Mouse (Mus musculus) testis, postnatal 10 days (tissue): Measurements from ENCODE around the gene Olfr868.
A peak's percentile ranks its signal among the peaks of the same experiment; 100 is the strongest.

Experiments
- DNase-seq: peaks from one replicate; pipeline ENCODE4 v3.0.0; 2021; ENCODE audit warnings: low spot score

The Olfr868 gene

GRCm38 (mm10) chr9:20098326-20098725, at the start of gene Olfr868:
Gene Olfr868, plus strand, starts transcription at chr9:20098626.
- no peak for DNase-seq

- no peak for DNase-seq
Observed at GRCm38 (mm10) chr9:20057462-20057861, 41.0 kb upstream of the Olfr868 start, which contains the start of gene Olfr867. Gene Olfr867, minus strand, starts transcription at chr9:20057562.

GRCm38 (mm10) chr9:20070236-20070635, 28.2 kb upstream of the Olfr868 start:
- no peak for DNase-seq

DNA sequence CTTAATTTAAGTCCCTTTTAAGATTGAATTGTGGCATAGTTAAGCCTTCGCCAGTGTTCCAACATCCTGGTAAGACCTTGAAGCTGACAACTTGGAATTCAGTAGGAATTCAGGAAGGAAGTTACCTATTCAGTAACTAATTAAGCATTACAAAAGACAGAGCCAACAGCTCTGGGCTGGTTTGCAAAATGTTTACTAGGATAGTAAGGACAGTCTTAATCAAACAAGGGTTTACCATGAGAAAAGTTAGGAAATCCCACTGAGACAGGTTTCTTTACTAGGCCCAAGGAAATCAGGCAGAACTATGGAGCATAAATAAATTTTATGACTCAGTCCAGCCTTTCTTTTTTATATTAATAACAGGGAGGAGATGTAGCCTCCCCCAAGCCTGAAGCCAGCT, 27.1 kb upstream of the Olfr868 start:
- no peak for DNase-seq

DNA sequence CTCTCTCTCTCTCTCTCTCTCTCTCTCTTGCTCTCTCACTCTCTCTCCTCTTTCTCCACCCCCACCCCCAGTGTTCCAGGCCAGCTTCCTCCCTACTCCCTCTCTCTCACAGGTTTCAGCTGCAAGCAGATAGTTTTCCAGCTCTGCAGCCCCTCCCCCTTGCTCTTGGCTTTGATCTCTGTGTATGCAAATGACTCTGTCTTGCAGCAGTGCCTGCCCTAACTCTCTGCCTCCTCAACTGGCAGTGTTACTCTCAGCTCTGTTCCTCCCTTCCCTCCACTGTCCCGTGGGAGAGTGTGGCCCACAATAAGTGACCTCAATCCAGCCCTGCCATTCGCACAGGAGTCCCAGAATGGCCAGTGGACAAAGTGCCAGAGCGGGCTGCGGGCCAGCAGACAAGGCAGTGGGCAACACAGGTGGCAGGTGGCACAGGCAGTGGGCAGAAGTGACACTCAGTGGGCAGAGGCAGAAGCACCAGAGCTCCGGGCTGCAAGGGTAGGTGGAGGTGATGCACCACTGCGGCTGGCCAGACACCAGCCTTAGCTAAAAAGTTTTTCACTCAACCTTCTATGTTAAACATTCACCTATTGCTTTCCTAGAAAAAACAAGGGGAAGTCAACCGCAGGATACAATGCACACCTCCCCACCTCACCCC, 24.8 kb upstream of the Olfr868 start:
- DNase-seq: peak; percentile 38

- no peak for DNase-seq
Observed at GRCm38 (mm10) chr9:20128709-20129108, 30.3 kb downstream of the Olfr868 start, which contains the start of gene Olfr869. Gene Olfr869, plus strand, starts transcription at chr9:20129009.

DNA sequence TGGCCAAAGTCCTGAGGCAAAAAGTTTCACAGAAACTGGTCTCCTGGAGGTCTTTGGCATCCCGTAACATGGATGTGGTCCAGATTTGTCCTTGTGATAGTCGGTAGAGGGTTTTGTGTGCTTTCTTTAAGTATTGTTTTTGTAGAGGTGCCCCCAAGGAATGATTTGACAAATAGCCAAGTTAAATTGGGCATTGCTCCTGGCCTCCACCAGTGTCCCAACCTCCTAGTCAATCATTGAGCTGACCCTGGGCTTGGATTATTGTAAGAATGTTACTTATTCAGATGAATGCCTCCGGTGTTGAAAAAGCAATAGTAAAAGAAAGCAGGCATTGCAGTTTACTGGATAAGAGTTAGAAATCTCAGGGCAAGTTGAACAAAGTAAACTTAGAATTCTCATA, 51.3 kb downstream of the Olfr868 start:
- no peak for DNase-seq
